Mouse (Mus musculus) thymus, postnatal 14 days (tissue): ENCODE results near the gene Atp1b2.

Source experiments
- DNase-seq: peaks from one replicate; pipeline ENCODE4 v3.0.0; 2021

The Atp1b2 gene

GRCm38 (mm10) chr11:69579128-69580017, 26.4 kb downstream of the Atp1b2 start:
- peak; percentile 94 for DNase-seq

- no peak for DNase-seq
These were observed 27.4 kb downstream of the Atp1b2 start for GRCm38 (mm10) chr11:69578301-69578700.

GRCm38 (mm10) chr11:69576307-69576706, 29.4 kb downstream of the Atp1b2 start:
- no peak for DNase-seq

- DNase-seq: peak; percentile 55
These were observed 30.5 kb downstream of the Atp1b2 start for GRCm38 (mm10) chr11:69575220-69575619.

GRCm38 (mm10) chr11:69565131-69565530, 40.6 kb downstream of the Atp1b2 start:
- DNase-seq: no peak

- no peak for DNase-seq
These were observed 41.4 kb downstream of the Atp1b2 start for GRCm38 (mm10) chr11:69564391-69564790.

DNA sequence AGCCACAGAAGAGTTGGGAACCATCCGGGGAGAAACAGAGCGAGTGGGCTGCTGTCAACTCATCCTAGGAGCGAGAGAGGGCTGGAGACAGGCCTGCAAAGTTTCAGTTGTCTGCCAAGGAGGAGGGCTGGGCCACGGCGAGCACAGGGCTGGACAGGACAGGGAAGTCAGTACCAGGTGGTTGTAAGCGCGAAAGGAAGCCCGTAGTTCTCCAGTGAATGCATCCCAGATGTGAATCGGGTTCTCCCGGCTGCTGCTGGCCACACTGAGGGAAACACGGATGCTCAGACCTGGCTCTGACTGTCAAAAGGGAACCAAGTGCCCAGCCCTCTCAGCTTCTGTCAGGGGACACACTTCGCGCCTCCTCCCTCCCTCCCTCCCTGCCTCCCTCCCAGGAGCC, 42.4 kb downstream of the Atp1b2 start:
- no peak for DNase-seq

DNA sequence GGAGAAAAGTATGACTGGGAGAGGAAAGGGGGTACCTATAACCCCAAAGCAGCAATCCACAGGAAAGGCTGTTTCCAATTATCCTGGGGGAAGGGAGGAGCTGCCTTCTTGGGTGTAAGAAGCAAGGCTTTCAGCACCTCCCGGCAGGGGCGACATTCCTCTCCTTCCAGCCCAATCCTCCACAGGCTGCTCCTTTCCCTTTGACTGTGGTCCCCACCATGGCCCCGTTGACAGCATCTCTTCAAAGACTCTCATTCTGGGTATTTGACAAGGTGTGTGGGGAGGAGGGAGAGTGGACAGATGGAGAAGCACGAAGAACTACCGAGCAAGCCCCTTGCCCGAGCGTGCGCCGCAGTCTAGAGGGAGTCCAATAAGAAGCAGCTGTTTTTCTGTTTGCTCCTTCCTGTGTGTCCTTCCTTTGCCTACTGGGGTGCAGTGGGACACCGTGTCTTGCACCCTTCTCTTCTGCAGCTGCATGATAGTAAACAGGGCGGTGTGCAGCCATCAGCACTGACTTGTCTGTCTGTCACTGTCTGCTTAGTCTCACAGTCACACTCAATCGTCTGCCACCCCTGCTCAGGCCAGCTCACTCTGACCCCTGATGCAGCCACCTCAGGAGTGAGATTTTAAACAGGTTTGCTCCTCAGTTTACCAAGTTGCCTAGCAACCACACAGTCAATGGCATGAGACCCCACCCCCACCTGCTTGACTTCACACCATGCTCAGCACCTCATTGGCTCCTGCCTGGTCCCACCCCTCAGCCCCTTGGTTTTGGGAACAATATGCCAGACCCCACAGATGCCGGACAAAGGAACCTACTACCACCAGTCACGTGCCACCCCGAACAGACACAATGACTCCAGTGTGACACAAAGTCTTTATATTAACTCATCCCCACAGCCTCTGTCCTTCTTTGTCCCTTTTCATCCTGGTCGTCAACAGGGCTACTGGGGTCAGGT, 44.6 kb downstream of the Atp1b2 start:
- no peak for DNase-seq

DNA sequence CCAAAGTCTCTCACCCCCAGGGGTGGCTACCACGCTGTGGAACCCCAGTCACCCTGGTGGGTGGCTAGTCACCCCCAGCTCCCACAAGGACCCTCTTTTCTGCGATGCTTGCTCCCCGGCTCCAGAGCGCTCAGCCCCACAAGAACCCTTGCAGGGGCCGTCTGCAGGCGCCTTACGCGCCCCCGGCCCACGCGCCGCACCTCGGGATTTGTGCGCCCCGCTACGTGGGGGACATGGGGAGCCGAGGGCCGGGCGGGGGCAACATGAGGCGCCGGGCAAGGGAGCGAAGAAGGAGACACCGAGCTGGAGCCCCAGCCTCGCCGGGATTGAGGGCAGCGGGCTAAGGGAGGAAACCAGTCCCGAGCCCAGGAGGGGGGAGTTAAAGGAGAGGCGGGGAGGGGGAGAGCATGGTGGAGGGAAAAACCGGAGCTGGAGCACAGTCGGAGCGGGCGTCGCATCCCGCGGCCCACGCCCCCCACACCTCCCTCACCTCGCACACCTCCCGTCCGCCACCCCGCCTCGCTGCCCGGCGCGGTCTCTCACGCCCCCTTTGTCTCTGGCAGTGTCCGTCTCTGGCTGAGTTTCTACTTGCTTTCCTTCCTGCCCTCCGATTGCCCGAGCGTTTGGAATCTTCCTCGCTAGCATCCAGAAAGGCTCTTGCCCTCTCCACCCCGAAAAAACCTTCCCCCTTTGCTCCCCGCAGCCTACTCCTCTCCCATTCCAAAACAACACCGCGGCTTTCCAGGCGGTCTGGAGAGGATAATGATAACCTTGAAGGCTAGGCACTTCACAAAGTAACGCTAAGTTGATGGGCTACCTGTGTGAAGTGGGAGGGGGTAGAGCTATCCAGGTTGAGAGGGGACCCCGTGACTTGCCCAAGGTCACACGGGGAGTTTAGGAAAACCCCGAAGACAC, 45.6 kb downstream of the Atp1b2 start, which contains the start of gene Efnb3:
Gene Efnb3 (minus strand): TSS at position 355 of the 915 bp plus-strand sequence.
- no peak for DNase-seq

DNA sequence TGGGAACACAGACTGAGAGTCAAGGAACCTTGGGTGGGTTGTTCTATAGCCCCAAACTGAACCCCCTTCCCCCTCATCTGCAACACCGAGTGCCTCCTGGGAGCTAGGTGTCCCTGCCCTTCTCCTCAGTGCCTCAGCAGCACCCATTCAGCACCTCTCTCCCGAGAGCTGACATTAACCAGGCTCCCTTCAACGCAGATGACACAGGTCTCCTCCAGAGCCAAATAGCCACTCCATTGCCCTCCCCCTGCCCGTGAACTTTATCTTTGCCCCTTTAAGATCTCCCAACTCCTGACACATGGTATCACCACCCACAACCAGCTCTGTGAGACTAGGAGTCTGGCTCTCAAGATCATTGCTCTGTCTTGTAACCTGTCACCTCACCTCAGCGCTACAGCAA, 46.6 kb downstream of the Atp1b2 start:
- no peak for DNase-seq

- no peak for DNase-seq
These were observed 47.0 kb downstream of the Atp1b2 start for GRCm38 (mm10) chr11:69558756-69559155.

DNA sequence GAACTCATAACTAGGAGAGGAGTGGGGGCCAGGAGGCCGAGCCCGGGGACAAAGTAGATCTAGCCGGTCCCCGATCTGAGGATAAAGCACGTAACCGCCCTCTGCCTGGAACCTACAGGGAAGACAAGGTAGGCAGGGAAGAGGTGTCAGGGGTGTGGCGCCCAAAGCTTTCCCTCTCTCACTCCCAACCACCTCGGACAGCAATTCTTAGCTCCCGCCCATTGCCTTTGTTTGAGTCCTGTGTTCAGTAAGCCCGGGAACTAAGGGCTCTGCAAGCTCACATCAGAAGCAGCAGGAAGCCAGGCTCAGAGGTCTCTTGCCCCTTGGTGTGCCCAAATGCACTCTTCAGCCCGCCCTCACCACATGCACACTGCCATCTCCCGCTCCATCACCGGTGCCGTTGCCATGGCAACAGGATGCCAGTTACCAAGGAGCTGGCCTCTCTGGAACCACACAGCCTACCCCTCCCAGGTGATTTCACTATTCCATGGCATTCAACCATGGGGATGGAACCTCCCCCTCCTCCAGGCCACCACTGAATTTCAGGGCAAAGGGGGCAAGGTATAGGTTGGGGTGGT, 48.3 kb downstream of the Atp1b2 start:
- no peak for DNase-seq

- no peak for DNase-seq
These were observed 51.1 kb downstream of the Atp1b2 start for GRCm38 (mm10) chr11:69554539-69555140.

- no peak for DNase-seq
These were observed 52.4 kb downstream of the Atp1b2 start for GRCm38 (mm10) chr11:69553341-69553721.

DNA sequence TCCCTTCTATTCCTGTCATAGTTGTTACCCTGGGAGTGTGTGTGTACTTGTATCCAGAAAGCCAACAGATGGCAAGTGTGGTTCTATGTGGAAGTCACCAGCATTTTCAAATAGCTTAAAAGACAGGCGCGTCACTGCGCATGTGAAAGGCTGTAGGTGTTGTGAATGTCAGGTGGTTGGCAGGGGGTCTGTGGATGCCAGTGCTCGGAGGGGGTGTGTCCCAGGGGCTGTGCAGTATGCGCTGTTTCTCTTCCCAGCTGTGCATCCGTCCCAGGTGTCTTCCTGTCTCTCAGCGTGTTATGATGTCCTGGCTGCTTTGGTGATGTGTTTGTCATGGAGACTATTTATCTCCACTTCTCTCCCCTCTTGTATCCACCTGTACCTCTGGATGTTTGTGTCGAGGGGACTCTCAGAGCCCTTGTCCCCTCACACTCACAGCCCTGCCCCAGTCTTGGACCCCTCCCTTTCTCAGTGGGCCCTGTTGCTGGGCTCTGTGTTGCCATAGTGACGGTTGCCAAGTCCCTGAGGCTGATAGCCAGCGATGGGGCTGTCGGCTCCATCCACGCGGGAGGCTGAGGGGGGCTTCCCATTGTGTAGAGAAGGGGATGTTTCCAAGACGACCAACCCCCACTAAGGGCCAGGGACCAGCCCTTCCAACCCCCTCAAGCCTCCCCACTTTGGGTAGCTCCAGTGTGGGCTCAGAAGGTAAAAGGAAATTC, 53.0 kb downstream of the Atp1b2 start:
- peak; percentile 69 for DNase-seq

GRCm38 (mm10) chr11:69551310-69551709, 54.4 kb downstream of the Atp1b2 start:
- DNase-seq: no peak
